Mouse (Mus musculus): Measurements from ENCODE around the gene Obscn.

Gene Obscn

GRCm38 (mm10) chr11:58983691-58984341, 152.4 kb downstream of the Obscn start:
- no peak for DNase-seq (ENCODE audit: low spot score in 2 of 2)

- DNase-seq (ENCODE audit: low spot score in 2 of 2), result peak in 1 of 2 experiments; percentile 47
These were observed 153.6 kb downstream of the Obscn start for GRCm38 (mm10) chr11:58982471-58983097.

- DNase-seq (ENCODE audit: low spot score in 2 of 2), result peak; percentile 59 to 74
These were observed 154.4 kb downstream of the Obscn start for GRCm38 (mm10) chr11:58981541-58982447.

- DNase-seq (ENCODE audit: low spot score in 2 of 2), result no peak
These were observed 155.7 kb downstream of the Obscn start for GRCm38 (mm10) chr11:58980381-58980990.

GRCm38 (mm10) chr11:58979661-58980060, 156.5 kb downstream of the Obscn start:
- no peak for DNase-seq (ENCODE audit: low spot score in 2 of 2)

DNA sequence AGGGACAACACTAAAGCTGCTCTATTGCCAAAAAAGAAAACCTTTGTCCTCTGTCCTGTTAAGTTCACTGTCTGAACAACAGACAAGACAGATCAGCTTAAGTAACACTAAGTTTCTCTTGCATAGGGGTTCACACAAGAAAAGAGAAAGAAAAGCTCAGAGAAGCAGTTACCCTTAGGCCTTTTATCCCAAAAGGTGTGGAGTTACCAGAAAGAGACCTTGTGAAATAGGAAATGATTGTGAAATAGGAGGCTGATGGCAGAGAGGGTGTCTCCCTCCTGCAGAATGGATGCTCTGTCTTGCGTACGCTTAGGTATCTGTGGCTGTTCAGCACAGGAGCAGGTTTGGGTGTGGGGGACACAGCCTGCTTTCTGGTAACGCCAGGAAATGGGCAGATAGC, 157.0 kb downstream of the Obscn start:
- no peak for DNase-seq (ENCODE audit: low spot score in 2 of 2)

GRCm38 (mm10) chr11:58978706-58979030, 157.5 kb downstream of the Obscn start:
- no peak for DNase-seq (ENCODE audit: low spot score in 2 of 2)

GRCm38 (mm10) chr11:58978027-58978705, 158.0 kb downstream of the Obscn start, which contains the start of gene Trim11:
Trim11 (plus strand) TSS chr11:58978093.
- peak; percentile 38 to 50 for DNase-seq (ENCODE audit: low spot score in 2 of 2)

DNA sequence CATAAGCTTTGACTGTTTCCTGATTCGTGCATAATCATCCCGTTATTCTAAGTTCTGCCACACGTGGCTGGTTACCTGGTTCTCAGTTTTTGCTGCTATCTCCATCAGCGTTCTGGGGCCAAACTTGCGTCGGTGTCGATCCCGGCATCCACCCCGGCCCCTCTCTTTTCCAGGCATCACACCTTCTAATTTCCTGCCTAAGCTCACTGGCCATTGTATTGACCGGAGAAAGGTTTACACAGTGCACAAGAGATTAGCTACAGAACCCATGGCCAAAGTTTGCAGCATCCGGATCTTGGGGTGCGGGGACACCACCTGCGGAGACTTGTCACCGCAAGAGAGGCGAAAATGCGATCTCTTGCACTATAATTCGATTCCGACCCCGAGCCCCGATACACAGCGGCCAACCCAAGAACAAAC, 158.6 kb downstream of the Obscn start:
- no peak for DNase-seq (ENCODE audit: low spot score in 2 of 2)

- peak in 1 of 2 experiments; percentile 52 for DNase-seq (ENCODE audit: low spot score in 2 of 2)
These were observed 159.1 kb downstream of the Obscn start for GRCm38 (mm10) chr11:58977150-58977549.

- DNase-seq (ENCODE audit: low spot score in 2 of 2), result no peak
These were observed 161.8 kb downstream of the Obscn start for GRCm38 (mm10) chr11:58974414-58974813.

GRCm38 (mm10) chr11:58971796-58972195, 164.4 kb downstream of the Obscn start:
- no peak for DNase-seq (ENCODE audit: low spot score in 2 of 2)

DNA sequence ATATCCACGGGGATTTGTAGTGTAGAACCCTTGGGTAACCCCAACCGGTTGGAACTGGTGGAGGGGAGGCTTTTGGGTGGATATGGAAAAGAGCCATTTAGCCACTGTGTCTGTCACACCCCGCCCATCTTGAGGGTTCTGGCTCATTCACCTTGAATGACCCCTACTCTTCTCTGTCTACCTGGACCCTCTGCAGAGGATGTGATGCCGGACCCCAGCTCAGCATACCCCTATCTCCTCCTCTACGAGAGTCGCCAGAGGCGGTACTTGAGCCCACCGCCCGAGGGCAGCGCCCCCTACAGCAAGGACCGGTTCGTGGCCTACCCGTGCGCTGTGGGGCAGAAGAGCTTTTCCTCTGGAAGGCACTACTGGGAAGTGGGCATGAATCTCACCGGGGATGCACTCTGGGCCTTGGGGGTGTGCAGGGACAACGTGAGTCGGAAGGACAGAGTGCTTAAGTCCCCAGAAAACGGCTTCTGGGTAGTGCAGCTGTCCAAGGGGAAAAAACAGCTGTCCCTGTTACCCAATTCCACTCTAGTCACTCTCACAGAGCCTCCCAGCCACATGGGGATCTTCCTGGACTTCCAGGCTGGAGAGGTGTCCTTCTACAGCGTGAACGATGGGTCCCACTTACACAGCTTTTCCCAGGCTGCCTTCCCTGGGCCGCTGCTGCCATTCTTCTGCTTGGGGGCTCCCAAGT, 165.2 kb downstream of the Obscn start:
- no peak for DNase-seq (ENCODE audit: low spot score in 2 of 2)

- no peak for DNase-seq (ENCODE audit: low spot score in 2 of 2)
These were observed 166.5 kb downstream of the Obscn start for GRCm38 (mm10) chr11:58969659-58970058.

GRCm38 (mm10) chr11:58969027-58969426, 167.2 kb downstream of the Obscn start:
- DNase-seq (ENCODE audit: low spot score in 2 of 2), result no peak

- DNase-seq (ENCODE audit: low spot score in 2 of 2), result no peak
These were observed 167.7 kb downstream of the Obscn start for GRCm38 (mm10) chr11:58968551-58968950.

DNA sequence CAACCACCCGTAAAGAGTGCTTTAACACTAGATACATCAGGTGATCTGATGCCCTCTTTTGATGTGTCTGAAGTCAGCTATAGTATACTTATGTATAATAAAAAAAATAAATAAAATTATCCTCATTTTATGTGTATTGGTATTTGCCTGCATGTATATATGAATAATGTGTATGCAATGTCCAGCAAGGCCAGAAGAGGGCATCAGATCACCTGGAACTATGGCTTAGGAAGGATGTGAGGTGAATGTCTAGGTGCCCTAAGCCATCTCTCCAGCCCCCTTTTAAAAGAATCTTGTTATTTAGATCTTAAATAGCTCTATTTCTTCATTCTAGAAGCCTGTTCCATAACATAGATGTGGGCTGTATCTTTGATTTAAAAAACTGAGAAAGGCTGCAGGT, 168.9 kb downstream of the Obscn start:
- peak in 1 of 2 experiments; percentile 61 for DNase-seq (ENCODE audit: low spot score in 2 of 2)

DNA sequence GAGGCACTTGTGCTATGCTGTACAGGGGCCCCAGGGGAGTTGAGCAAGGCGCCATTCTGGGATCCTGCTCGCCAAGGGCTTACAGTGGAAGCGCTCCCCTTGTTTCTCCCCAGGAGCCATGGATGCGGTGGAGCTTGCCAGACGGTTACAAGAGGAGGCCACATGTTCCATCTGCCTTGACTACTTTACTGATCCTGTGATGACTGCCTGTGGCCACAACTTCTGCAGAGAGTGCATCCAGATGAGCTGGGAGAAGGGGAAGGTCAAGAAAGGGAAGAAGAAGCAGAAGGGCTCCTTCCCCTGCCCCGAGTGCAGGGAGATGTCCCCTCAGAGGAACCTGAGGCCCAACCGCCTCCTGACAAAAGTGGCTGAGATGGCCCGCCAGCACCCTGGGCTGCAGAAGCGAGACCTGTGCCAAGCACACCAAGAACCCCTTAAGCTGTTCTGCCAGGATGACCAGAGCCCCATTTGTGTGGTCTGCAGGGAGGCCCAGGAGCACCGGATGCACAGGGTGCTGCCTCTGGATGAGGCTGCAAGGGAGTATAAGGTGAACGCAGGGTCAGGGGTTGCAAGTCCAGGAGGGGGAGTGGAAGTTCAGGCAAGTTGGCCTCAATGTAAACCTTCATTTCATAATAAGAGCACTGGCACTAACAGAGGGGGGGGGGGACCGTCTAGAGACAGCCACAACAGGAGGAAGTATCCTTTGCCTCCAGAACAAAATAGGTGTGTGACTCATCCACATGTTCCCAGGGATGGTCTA, 171.0 kb downstream of the Obscn start:
- no peak for DNase-seq (ENCODE audit: low spot score in 2 of 2)

DNA sequence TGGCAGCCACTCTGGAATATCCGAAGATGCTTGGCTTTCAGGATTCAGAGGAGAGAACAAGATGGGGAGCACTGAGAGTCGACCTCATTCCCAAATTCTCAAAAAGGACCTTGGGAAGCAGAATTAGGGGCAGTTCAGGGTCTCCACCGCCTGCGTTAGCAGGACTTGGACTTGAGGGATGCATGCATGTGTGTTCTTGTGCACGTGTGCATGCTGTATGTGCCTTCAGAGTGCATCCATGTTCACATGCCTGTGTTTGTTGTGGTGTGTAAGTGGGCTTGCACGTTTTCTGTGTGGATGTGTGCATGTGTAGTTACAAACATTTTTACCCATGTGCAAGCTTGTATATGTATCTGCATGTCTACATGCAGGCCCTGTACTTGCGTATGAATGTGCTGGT, 172.0 kb downstream of the Obscn start:
- no peak for DNase-seq (ENCODE audit: low spot score in 2 of 2)

GRCm38 (mm10) chr11:58963543-58963942, 172.7 kb downstream of the Obscn start:
- DNase-seq (ENCODE audit: low spot score in 2 of 2), result no peak

Measured in spleen, postnatal 14 days (tissue).